Mouse (Mus musculus): ENCODE measurements around the gene Slc6a17.

DNA sequence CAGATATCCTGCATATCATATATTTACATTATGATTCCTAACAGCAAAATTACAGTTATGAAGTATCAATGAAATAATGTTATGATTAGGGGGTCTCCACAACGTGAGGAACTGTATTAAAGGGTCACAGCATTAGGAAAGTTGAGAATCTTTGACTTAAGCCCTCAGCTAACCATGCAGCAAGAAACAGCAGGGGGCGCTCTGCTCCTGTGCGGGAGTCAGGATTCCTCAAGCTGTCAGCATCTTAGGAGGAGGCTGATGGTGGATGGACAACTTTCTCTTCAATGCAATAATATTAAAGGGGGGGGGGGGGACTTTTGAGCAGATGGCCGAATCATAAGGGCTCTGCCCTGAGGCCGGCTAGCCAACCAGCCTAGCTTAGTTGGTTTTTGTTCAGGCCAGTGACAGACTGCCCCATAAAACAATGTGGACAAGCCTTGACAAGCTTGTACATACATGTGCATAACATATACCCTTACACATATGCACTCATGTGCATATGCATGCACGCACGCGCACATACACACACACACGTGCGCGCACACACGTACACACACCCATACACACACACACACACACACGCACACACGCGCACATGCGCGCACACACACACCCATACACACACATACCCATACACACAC lies 32.7 kb upstream of the Slc6a17 start:
- TF ChIP-seq CTCF (IDR thresholded peaks at IDR 0.05; ENCODE audit: low read depth) (peak; percentile 67), EP300 (IDR thresholded peaks at IDR 0.05; ENCODE audit: low read depth) (no peak)

Measured in liver, postnatal 0 days (tissue).